Mouse (Mus musculus) macrophage (primary cell): Measurements from ENCODE around the gene Traip. TPM values are rescaled to one million over a fixed set of nuclear protein-coding genes. Genes with fewer than 3 reads are reported as not detected.

ENCODE experiments used
- H3K27ac ChIP-seq: fragments of 350-480 bp; formaldehyde crosslinking; 2 replicates; pipeline ENCODE4 v1.9.0; 2021
- H3K36me3 ChIP-seq: fragments of 350-480 bp; formaldehyde crosslinking; 2 replicates; pipeline ENCODE4 v1.9.0; 2021; ENCODE audit errors: inconsistent target
- H3K4me3 ChIP-seq: fragments of 350-480 bp; formaldehyde crosslinking; 2 replicates; pipeline ENCODE4 v1.9.0; 2021; ENCODE audit errors: inconsistent target
- H3K79me2 ChIP-seq: fragments of 350-480 bp; formaldehyde crosslinking; 2 replicates; pipeline ENCODE4 v1.9.0; 2021; ENCODE audit errors: inconsistent target
- WGBS: methylation state at CpG from one replicate; pipeline ENCODE4 v1.1.7; 2026; ENCODE audit warnings: inconsistent platforms; ENCODE audit not compliant: missing documents; 5-methylcytosine and 5-hydroxymethylcytosine counted together
- polyA plus RNA-seq: library from polyadenylated mRNA; stranded (reverse); fragments of 250-400 nt; gene quantifications from 3 replicates; pipeline ENCODE4 v1.2.4, GENCODE M21; 2018; ENCODE audit warnings: inconsistent platforms

The Traip gene
- polyA plus RNA-seq, 1 experiment from 2014 or later = 1.1 TPM

- H3K27ac ChIP-seq = no peak overlapping the region
- WGBS = 95% methylated on average over 5 of the region's 5 CpGs
- H3K36me3 ChIP-seq = no peaks in the 10 kb centered on the region
- no peak overlapping the region for H3K4me3 ChIP-seq
- H3K79me2 ChIP-seq = no peaks in the 10 kb centered on the region
These were observed 30.5 kb upstream of the Traip start for GRCm38 (mm10) chr9:107919441-107919840.

- Histone ChIP-seq H3K27ac (no peak overlapping the region), H3K79me2 (no peaks in the 10 kb centered on the region), H3K36me3 (no peaks in the 10 kb centered on the region), H3K4me3 (no peak overlapping the region)
- WGBS = 51% methylated on average over 7 of the region's 7 CpGs
These were observed 26.9 kb upstream of the Traip start for GRCm38 (mm10) chr9:107923021-107923420.

- Histone ChIP-seq H3K27ac (no peak overlapping the region), H3K4me3 (no peak overlapping the region), H3K79me2 (no peaks in the 10 kb centered on the region), H3K36me3 (no peaks in the 10 kb centered on the region)
- 34% methylated on average over 6 of the region's 6 CpGs for WGBS
These were observed 26.0 kb upstream of the Traip start for GRCm38 (mm10) chr9:107923956-107924355.

GRCm38 (mm10) chr9:107925251-107925650, 24.7 kb upstream of the Traip start:
- Histone ChIP-seq H3K79me2 (no peaks in the 10 kb centered on the region), H3K27ac (no peak overlapping the region), H3K36me3 (no peaks in the 10 kb centered on the region), H3K4me3 (no peak overlapping the region)
- WGBS = 79% methylated on average over 3 of the region's 3 CpGs

- 67% methylated on average over 9 of the region's 9 CpGs for WGBS
- H3K27ac ChIP-seq = no peak overlapping the region
- no peaks in the 10 kb centered on the region for H3K36me3 ChIP-seq
- no peaks in the 10 kb centered on the region for H3K79me2 ChIP-seq
- H3K4me3 ChIP-seq = no peak overlapping the region
These were observed 23.0 kb upstream of the Traip start for GRCm38 (mm10) chr9:107926920-107927420.

- Histone ChIP-seq H3K79me2 (no peaks in the 10 kb centered on the region), H3K27ac (no peak overlapping the region), H3K4me3 (no peak overlapping the region), H3K36me3 (no peaks in the 10 kb centered on the region)
- WGBS = 100% methylated on average over 5 of the region's 5 CpGs
These were observed 22.2 kb upstream of the Traip start for GRCm38 (mm10) chr9:107927749-107928148.

- H3K27ac ChIP-seq = no peak within 1 kb of the TSS
- H3K4me3 ChIP-seq = no peak within 1 kb of the TSS
- H3K79me2 ChIP-seq = no peaks in the 10 kb centered on the region
- 90% methylated on average over 3 of the region's 3 CpGs for WGBS
- no peaks in the 10 kb centered on the region for H3K36me3 ChIP-seq
These were observed 21.8 kb upstream of the Traip start, which contains the start of gene Actl11 for GRCm38 (mm10) chr9:107928169-107928568. Gene Actl11 (plus strand): TSS chr9:107928469.

GRCm38 (mm10) chr9:107932221-107932620, 17.7 kb upstream of the Traip start:
- H3K27ac ChIP-seq = no peak overlapping the region
- H3K4me3 ChIP-seq = no peak overlapping the region
- no peaks in the 10 kb centered on the region for H3K79me2 ChIP-seq
- no peaks in the 10 kb centered on the region for H3K36me3 ChIP-seq
- 80% methylated on average over 4 of the region's 4 CpGs for WGBS

GRCm38 (mm10) chr9:107934146-107934545, 15.8 kb upstream of the Traip start:
- Histone ChIP-seq H3K4me3 (no peak overlapping the region), H3K27ac (no peak overlapping the region), H3K36me3 (no peaks in the 10 kb centered on the region), H3K79me2 (no peaks in the 10 kb centered on the region)
- WGBS = 87% methylated on average over 11 of the region's 11 CpGs

GRCm38 (mm10) chr9:107935374-107935773, 14.6 kb upstream of the Traip start, which contains the start of gene Camkv:
Gene Camkv (plus strand): TSS chr9:107935674.
- H3K36me3 ChIP-seq = no peaks in the 10 kb centered on the region
- 53% methylated on average over 3 of the region's 3 CpGs for WGBS
- no peak within 1 kb of the TSS for H3K4me3 ChIP-seq
- no peak within 1 kb of the TSS for H3K27ac ChIP-seq
- H3K79me2 ChIP-seq = no peaks in the 10 kb centered on the region

- H3K36me3 ChIP-seq = no peaks in the 10 kb centered on the region
- no peaks in the 10 kb centered on the region for H3K79me2 ChIP-seq
- WGBS = 2% methylated on average over 30 of the region's 41 CpGs
- H3K27ac ChIP-seq = no peak overlapping the region
- no peak overlapping the region for H3K4me3 ChIP-seq
These were observed 14.1 kb upstream of the Traip start for GRCm38 (mm10) chr9:107935790-107936214.

- H3K36me3 ChIP-seq = no peaks in the 10 kb centered on the region
- no peak overlapping the region for H3K27ac ChIP-seq
- no peak overlapping the region for H3K4me3 ChIP-seq
- WGBS = 16% methylated on average over 29 of the region's 29 CpGs
- no peaks in the 10 kb centered on the region for H3K79me2 ChIP-seq
These were observed 13.6 kb upstream of the Traip start for GRCm38 (mm10) chr9:107936215-107936822.

GRCm38 (mm10) chr9:107936831-107937230, 13.1 kb upstream of the Traip start:
- no peak overlapping the region for H3K4me3 ChIP-seq
- WGBS = 80% methylated on average over 3 of the region's 3 CpGs
- H3K79me2 ChIP-seq = no peaks in the 10 kb centered on the region
- H3K36me3 ChIP-seq = no peaks in the 10 kb centered on the region
- no peak overlapping the region for H3K27ac ChIP-seq

GRCm38 (mm10) chr9:107947241-107948194, 2.4 kb upstream of the Traip start:
- Histone ChIP-seq H3K27ac (no peak overlapping the region), H3K36me3 (no peaks in the 10 kb centered on the region), H3K79me2 (peaks cover 16% of the 10 kb centered on the region), H3K4me3 (no peak overlapping the region)
- WGBS = 87% methylated on average over 31 of the region's 31 CpGs
